8 mouse cellular contexts compared by ENCODE assay signal in genomic region chr9:48494817-48495547, GRCm38 (mm10). TPM values are rescaled to one million over a fixed set of nuclear protein-coding genes. Genes with fewer than 3 reads are reported as not detected.
A peak's percentile ranks its signal among the peaks of the same experiment; 100 is the strongest.
DNase-seq lines count a peak whose midpoint lies in the region; ATAC-seq and TF ChIP-seq lines count a peak whose summit lies in the region.

Rbm7 (minus strand) TSS chr9:48495299.
Gm5617 (plus strand) TSS chr9:48495442.

- peaks cover 19% of the 10 kb centered on the region for H3K36me3 ChIP-seq in hindbrain, postnatal 0 days (ENCODE audit: insufficient read depth, low read length)

- under 1% methylated on average over 72 of the region's 72 CpGs for WGBS in hindbrain, postnatal 0 days

- peak within 1 kb of the TSS; percentile 87 for H3K9ac ChIP-seq in hindbrain, postnatal 0 days (replicated peaks; ENCODE audit: low read length)

- peak within 1 kb of the TSS; percentile 76 for H3K4me2 ChIP-seq in hindbrain, postnatal 0 days (ENCODE audit: low read depth, low read length)

- intact Hi-C loops in gastrocnemius, adult 2 months (cut with DNase I) = loop anchor here (2.0 to 10.0 kb wide), 3 partner anchors 14 to 560 kb away; partner anchors contain the start of genes Rexo2, Usp28 and Zw10
- intact Hi-C loops in left cerebral cortex, adult 2 months (cut with DNase I) = loop anchor here (1.0 kb wide), 2 partner anchors 15 to 64 kb away; partner anchors contain the start of gene Rexo2

- peaks cover 7% of the 10 kb centered on the region; the same call in 1 of the 2 replicates for H3K4me1 ChIP-seq in hindbrain, postnatal 0 days (ENCODE audit: insufficient read depth, low read length)

- peak within 1 kb of the TSS; percentile 85 for H3K4me3 ChIP-seq in gastrocnemius, adult 2 months
- H3K4me3 ChIP-seq in hindbrain, postnatal 0 days (ENCODE audit: low read length) = peak within 1 kb of the TSS; percentile 89
- H3K4me3 ChIP-seq in left cerebral cortex, adult 2 months = peak within 1 kb of the TSS; percentile 93

- peak; percentile 98 for DNase-seq in ZHBTc4 (ENCODE audit: low read depth, low spot score)
- DNase-seq in gastrocnemius, adult 2 months = peak; percentile 97
- peak; percentile 99 for DNase-seq in hindbrain, postnatal 0 days (ENCODE audit: low spot score)
- peak; percentile 95 to 96 for DNase-seq in left cerebral cortex, adult 2 months (ENCODE audit: extremely low spot score in 1 of 2, low spot score in 2 of 2)
- peak; percentile 95 for DNase-seq in right cerebral cortex, adult 2 months (ENCODE audit: low spot score in 2 of 2)
- peak; percentile 90 for DNase-seq in urinary bladder, postnatal 25 days (ENCODE audit: low spot score)

- no peaks in the 10 kb centered on the region for H3K27me3 ChIP-seq in hindbrain, postnatal 0 days (ENCODE audit: insufficient read depth, low read length)

- H3K27ac ChIP-seq in gastrocnemius, adult 2 months = peak within 1 kb of the TSS; percentile 97
- peak within 1 kb of the TSS; percentile 95 for H3K27ac ChIP-seq in hindbrain, postnatal 0 days
- H3K27ac ChIP-seq in left cerebral cortex, adult 2 months = peak within 1 kb of the TSS; percentile 98

- ATAC-seq in common myeloid progenitor, adult 5-6 weeks (replicated peaks; ENCODE audit: low read depth, poor library complexity, severe bottlenecking) = peak; percentile 98
- ATAC-seq in hindbrain, postnatal 0 days = peak; percentile 100
- peak; percentile 98 for ATAC-seq in megakaryocyte, adult 5-6 weeks (ENCODE audit: poor library complexity, severe bottlenecking)

- H3K9me3 ChIP-seq in hindbrain, postnatal 0 days (ENCODE audit: low read length) = no peaks in the 10 kb centered on the region

- TF ChIP-seq CTCF in gastrocnemius, adult 2 months (IDR thresholded peaks at IDR 0.05) = no peak
- TF ChIP-seq CTCF in hindbrain, postnatal 0 days (IDR thresholded peaks at IDR 0.05; ENCODE audit: low read depth) = no peak
- TF ChIP-seq CTCF in left cerebral cortex, adult 2 months (IDR thresholded peaks at IDR 0.05) = no peak

RNA-seq across cellular contexts. Expression of gene Rbm7, which starts in this region (rescaled TPM):
- total RNA-seq in common myeloid progenitor, adult 5-6 weeks (2017) = 84.4 and 91.8 TPM in 2 replicates
- 10 to 100 TPM; 15.2 to 16.0 TPM for total RNA-seq in gastrocnemius, adult 2 months (2021)
- total RNA-seq in hindbrain, postnatal 0 days (2014; rRNA removed) = 41.3 and 51.5 TPM in 2 replicates
- 74.4 and 83.3 TPM in 2 replicates for polyA plus RNA-seq in hindbrain, postnatal 0 days (2015; fragmentation: Nextera tagmentation; extraction: Ambion mirVana)
- 10 to 100 TPM; 32.1 to 36.1 TPM for total RNA-seq in left cerebral cortex, adult 2 months (2021)
- 126 and 130 TPM in 2 replicates for total RNA-seq in megakaryocyte, adult 5-6 weeks (2015)
- total RNA-seq in megakaryocyte, adult 5-6 weeks (2017) = 115 and 132 TPM in 2 replicates

RNA-seq across cellular contexts. Expression of gene Gm5617, which starts in this region (rescaled TPM):
- 6.5 and 14.3 TPM in 2 replicates for total RNA-seq in common myeloid progenitor, adult 5-6 weeks (2017)
- 10 to 100 TPM in 1 of 2 experiments, 1 to 10 TPM in 1; 8.1 to 10.3 TPM for total RNA-seq in gastrocnemius, adult 2 months (2021)
- total RNA-seq in hindbrain, postnatal 0 days (2014; rRNA removed) = 16.2 and 32.2 TPM in 2 replicates
- 30.8 and 31.3 TPM in 2 replicates for polyA plus RNA-seq in hindbrain, postnatal 0 days (2015; fragmentation: Nextera tagmentation; extraction: Ambion mirVana)
- total RNA-seq in left cerebral cortex, adult 2 months (2021) = 1 to 10 TPM; 9.3 to 9.4 TPM
- total RNA-seq in megakaryocyte, adult 5-6 weeks (2015) = 14.3 and 18.5 TPM in 2 replicates
- total RNA-seq in megakaryocyte, adult 5-6 weeks (2017) = 19.7 and 26.8 TPM in 2 replicates

Comparison
In these comparisons a context has a peak if more than half of its experiments do, and no peak if none do; other contexts are left out.
1. Peak in every context shown above with its lines: DNase-seq, ATAC-seq, H3K4me3 ChIP-seq and H3K27ac ChIP-seq.